Mouse (Mus musculus) bone marrow macrophage, adult 2 months (primary cell): Measurements from ENCODE around the gene Tceanc2. TPM values are rescaled to one million over a fixed set of nuclear protein-coding genes. Genes with fewer than 3 reads are reported as not detected.

Experiments used
- H3K27ac ChIP-seq: 2 replicates; pipeline ENCODE4 v1.5.1; 2012; ENCODE audit warnings: low read depth, low read length; ENCODE audit not compliant: insufficient read depth
- H3K4me1 ChIP-seq: 2 replicates; pipeline ENCODE4 v1.6.1; 2012; ENCODE audit warnings: low read length; ENCODE audit not compliant: control insufficient read depth, insufficient read depth
- H3K4me3 ChIP-seq: 2 replicates; pipeline ENCODE4 v1.5.1; 2012; ENCODE audit warnings: mild to moderate bottlenecking, low read length, moderate library complexity; ENCODE audit not compliant: insufficient read depth
- CTCF ChIP-seq: IDR thresholded peaks from 2 replicates; pipeline ENCODE4 v1.5.1; 2012; ENCODE audit warnings: low read depth, mild to moderate bottlenecking, low read length, moderate library complexity
- POLR2A ChIP-seq: IDR thresholded peaks from 2 replicates; pipeline ENCODE4 v1.6.1; 2012; ENCODE audit warnings: mild to moderate bottlenecking, low read depth, low read length, borderline replicate concordance
- polyA plus RNA-seq: library from polyadenylated mRNA; stranded (reverse); fragments of >200 nt; gene quantifications from 2 replicates; pipeline ENCODE4 v1.2.4, GENCODE M21; 2012; ENCODE audit not compliant: missing spikeins, insufficient read depth, insufficient read length

Gene Tceanc2
- polyA plus RNA-seq, 1 experiment: 27.9 TPM

GRCm38 (mm10) chr4:107096043-107096442, 82.9 kb downstream of the Tceanc2 start:
- TF ChIP-seq CTCF (no peak), POLR2A (no peak)
- no peak overlapping the region for H3K4me3 ChIP-seq
- H3K4me1 ChIP-seq: peaks cover 6% of the 10 kb centered on the region; the same call in 1 of the 2 replicates

GRCm38 (mm10) chr4:107094484-107095187, 84.3 kb downstream of the Tceanc2 start:
- no peak overlapping the region for H3K4me3 ChIP-seq
- no peak overlapping the region for H3K27ac ChIP-seq
- peaks cover 6% of the 10 kb centered on the region; the same call in 1 of the 2 replicates for H3K4me1 ChIP-seq
- TF ChIP-seq CTCF: no peak
- no peak for TF ChIP-seq POLR2A

More at GRCm38 (mm10) chr4:107096043-107096442, 82.9 kb downstream of the Tceanc2 start:
- no peak overlapping the region for H3K27ac ChIP-seq

DNA sequence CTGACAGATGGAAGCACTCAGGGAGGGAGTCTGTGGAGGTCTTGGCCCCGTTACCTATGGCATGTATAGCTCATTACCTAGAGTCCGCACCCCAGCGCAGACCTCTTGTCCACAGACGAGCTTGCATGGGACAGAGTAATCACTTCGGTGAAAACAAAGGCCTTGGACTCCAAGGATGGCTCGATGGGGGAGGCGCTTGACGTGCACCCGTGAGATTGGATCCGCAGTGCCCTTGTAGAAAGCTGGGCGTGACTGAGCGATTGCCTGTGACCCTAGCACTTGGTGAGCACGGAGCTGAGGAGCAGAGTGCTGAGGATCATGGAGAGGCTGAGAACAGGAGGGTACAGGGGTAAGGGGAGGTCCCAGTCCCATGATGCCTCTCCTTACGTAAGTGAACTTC, 87.2 kb downstream of the Tceanc2 start:
- Histone ChIP-seq H3K4me1 (peaks cover 6% of the 10 kb centered on the region; the same call in 1 of the 2 replicates), H3K27ac (no peak overlapping the region), H3K4me3 (no peak overlapping the region)
- no peak for TF ChIP-seq POLR2A
- TF ChIP-seq CTCF: no peak

- peaks cover 50% of the 10 kb centered on the region for H3K4me1 ChIP-seq
- no peak for TF ChIP-seq CTCF
- no peak for TF ChIP-seq POLR2A
- H3K4me3 ChIP-seq: no peak overlapping the region
- peak overlapping the region; percentile 56; the same call in 1 of the 2 replicates for H3K27ac ChIP-seq
These were observed 94.1 kb downstream of the Tceanc2 start for GRCm38 (mm10) chr4:107084858-107085257.

- TF ChIP-seq CTCF (no peak), POLR2A (no peak)
- Histone ChIP-seq H3K27ac (peak overlapping the region; percentile 56), H3K4me1 (peaks cover 55% of the 10 kb centered on the region), H3K4me3 (no peak overlapping the region)
These were observed 94.6 kb downstream of the Tceanc2 start for GRCm38 (mm10) chr4:107084343-107084742.

Other genes with a start within 250 kb of the Tceanc2 start
- gene Mrpl37, start 112.2 kb downstream of the Tceanc2 start, polyA plus RNA-seq: 41.4 and 58.9 TPM in 2 replicates
- 5.7 and 7.0 TPM in 2 replicates for gene Cyb5rl, start 112.1 kb downstream of the Tceanc2 start, polyA plus RNA-seq
- not detected in 2 replicates for gene Cdcp2, start 82.2 kb downstream of the Tceanc2 start, polyA plus RNA-seq
- 293 and 296 TPM in 2 replicates for gene Tmem59, start 717 bp downstream of the Tceanc2 start, polyA plus RNA-seq
- not detected in 2 replicates for gene Ldlrad1, start 30.1 kb upstream of the Tceanc2 start, polyA plus RNA-seq
- gene Lrrc42, start 74.4 kb upstream of the Tceanc2 start, polyA plus RNA-seq: 16.1 and 16.8 TPM in 2 replicates
- 21.1 and 27.3 TPM in 2 replicates for gene Hspb11, start 74.5 kb upstream of the Tceanc2 start, polyA plus RNA-seq
- not detected in 2 replicates for gene Dio1, start 128.1 kb upstream of the Tceanc2 start, polyA plus RNA-seq
- 44.1 and 57.6 TPM in 2 replicates for gene Yipf1, start 135.2 kb upstream of the Tceanc2 start, polyA plus RNA-seq
- 14.1 and 19.2 TPM in 2 replicates for gene Ndc1, start 188.7 kb upstream of the Tceanc2 start, polyA plus RNA-seq